Mouse (Mus musculus) hindbrain, embryonic 13.5 days (tissue): ENCODE results near the gene Ttc25. TPM values are rescaled to one million over a fixed set of nuclear protein-coding genes. Genes with fewer than 3 reads are reported as not detected.
"Not testable (repeated sequence)": the region's sequence is repeated elsewhere in the genome, so short reads cannot be mapped to it uniquely, and the experiment has no call there.

Experiments used
- ATAC-seq: fragments of 200-750 bp; cut with Nextera tagmentation; 2 replicates; pipeline ENCODE4 v1.8.0; 2017; ENCODE audit warnings: moderate TSS enrichment; ENCODE audit not compliant: low FRiP score
- H3K27ac ChIP-seq: fragments of 300-500 bp; sonication (generic); 2 replicates; pipeline ENCODE4 v1.5.1; 2015; ENCODE audit warnings: inconsistent platforms, mild to moderate bottlenecking, moderate library complexity
- H3K27me3 ChIP-seq: fragments of 300-500 bp; sonication (generic); 2 replicates; pipeline ENCODE4 v1.6.1; 2015; ENCODE audit warnings: mild to moderate bottlenecking, inconsistent platforms
- H3K36me3 ChIP-seq: fragments of 300-500 bp; sonication (generic); 2 replicates; pipeline ENCODE4 v1.6.1; 2015; ENCODE audit warnings: mild to moderate bottlenecking, inconsistent platforms
- H3K4me1 ChIP-seq: fragments of 300-500 bp; sonication (generic); replicated peaks from 2 replicates; pipeline ENCODE4 v1.6.1; 2015; ENCODE audit warnings: inconsistent platforms
- H3K4me2 ChIP-seq: fragments of 300-500 bp; sonication (generic); 2 replicates; pipeline ENCODE4 v1.6.1; 2015; ENCODE audit warnings: inconsistent platforms, mild to moderate bottlenecking, moderate library complexity
- H3K4me3 ChIP-seq: fragments of 300-500 bp; sonication (generic); 2 replicates; pipeline ENCODE4 v1.5.1; 2015; ENCODE audit warnings: mild to moderate bottlenecking, inconsistent platforms
- H3K9ac ChIP-seq: fragments of 300-500 bp; sonication (generic); 2 replicates; pipeline ENCODE4 v1.6.1; 2015; ENCODE audit warnings: mild to moderate bottlenecking, inconsistent platforms
- H3K9me3 ChIP-seq: fragments of 300-500 bp; sonication (generic); 2 replicates; pipeline ENCODE4 v1.6.1; 2016; ENCODE audit warnings: inconsistent platforms
- WGBS: fragments of 180-500 bp; shearing (Covaris S2); methylation state at CpG from one replicate; pipeline ENCODE4 v1.1.7; 2015; 5-methylcytosine and 5-hydroxymethylcytosine counted together
- polyA plus RNA-seq: library from polyadenylated mRNA; unstranded; fragments of >200 nt; fragmentation: Nextera tagmentation; extraction: Ambion mirVana; gene quantifications from 2 replicates; pipeline ENCODE4 v1.2.1, GENCODE M21; 2015

The Ttc25 gene
- polyA plus RNA-seq, 1 experiment from 2014 or later, result 2.8 TPM

- Histone ChIP-seq H3K4me3 (no peak overlapping the region), H3K9me3 (no peaks in the 10 kb centered on the region), H3K4me1 (peaks cover 34% of the 10 kb centered on the region), H3K36me3 (peaks cover 99% of the 10 kb centered on the region), H3K4me2 (no peak overlapping the region), H3K9ac (no peak overlapping the region), H3K27ac (peak overlapping the region; percentile 44), H3K27me3 (no peaks in the 10 kb centered on the region)
- WGBS, result 52% methylated on average over 5 of the region's 5 CpGs
- peak; percentile 35 for ATAC-seq
Measured at GRCm38 (mm10) chr11:100518188-100518591, 27.2 kb upstream of the Ttc25 start.

- no peak for ATAC-seq
- Histone ChIP-seq H3K4me1 (peaks cover 42% of the 10 kb centered on the region), H3K27me3 (no peaks in the 10 kb centered on the region), H3K4me2 (no peak overlapping the region), H3K27ac (peak overlapping the region; percentile 44; the same call in 1 of the 2 replicates), H3K36me3 (peaks cover 95% of the 10 kb centered on the region), H3K9me3 (no peaks in the 10 kb centered on the region), H3K9ac (no peak overlapping the region), H3K4me3 (no peak overlapping the region)
- WGBS, result 79% methylated on average over 7 of the region's 7 CpGs
Measured at GRCm38 (mm10) chr11:100519188-100519587, 26.2 kb upstream of the Ttc25 start.

GRCm38 (mm10) chr11:100520838-100521237 lies 24.6 kb upstream of the Ttc25 start:
- H3K4me3 ChIP-seq, result no peak overlapping the region
- peak; percentile 52; the same call in 1 of the 2 replicates for ATAC-seq
- H3K4me2 ChIP-seq, result no peak overlapping the region
- peaks cover 78% of the 10 kb centered on the region for H3K36me3 ChIP-seq
- peak overlapping the region; percentile 35; the same call in 1 of the 2 replicates for H3K9ac ChIP-seq
- H3K27ac ChIP-seq, result peak overlapping the region; percentile 52
- H3K27me3 ChIP-seq, result no peaks in the 10 kb centered on the region
- WGBS, result 56% methylated on average over 15 of the region's 15 CpGs
- H3K4me1 ChIP-seq, result peaks cover 59% of the 10 kb centered on the region
- H3K9me3 ChIP-seq, result no peaks in the 10 kb centered on the region

- 0 out of 2 replicates have a peak overlapping the region, but pooled peaks have one; percentile 94 for H3K9ac ChIP-seq
Measured at GRCm38 (mm10) chr11:100524358-100524757, 21.0 kb upstream of the Ttc25 start.

GRCm38 (mm10) chr11:100524987-100525630 lies 20.3 kb upstream of the Ttc25 start:
- H3K4me2 ChIP-seq, result peak overlapping the region; percentile 90
- H3K27ac ChIP-seq, result no peak overlapping the region
- peak overlapping the region; percentile 78 for H3K4me3 ChIP-seq
- H3K9me3 ChIP-seq, result no peaks in the 10 kb centered on the region
- no peaks in the 10 kb centered on the region for H3K27me3 ChIP-seq
- ATAC-seq, result no peak
- peaks cover 51% of the 10 kb centered on the region for H3K4me1 ChIP-seq
- peaks cover 37% of the 10 kb centered on the region for H3K36me3 ChIP-seq
- peak overlapping the region; percentile 94 for H3K9ac ChIP-seq
- 42% methylated on average over 11 of the region's 11 CpGs for whole genome bisulfite sequencing

More at GRCm38 (mm10) chr11:100524358-100524757, 21.0 kb upstream of the Ttc25 start:
- H3K27ac ChIP-seq, result no peak overlapping the region
- WGBS, result 83% methylated on average over 5 of the region's 5 CpGs
- H3K27me3 ChIP-seq, result no peaks in the 10 kb centered on the region
- peaks cover 44% of the 10 kb centered on the region for H3K36me3 ChIP-seq
- H3K4me2 ChIP-seq, result peak overlapping the region; percentile 90
- H3K9me3 ChIP-seq, result no peaks in the 10 kb centered on the region
- peak overlapping the region; percentile 78 for H3K4me3 ChIP-seq
- no peak for ATAC-seq
- peaks cover 54% of the 10 kb centered on the region for H3K4me1 ChIP-seq

GRCm38 (mm10) chr11:100526052-100526816 lies 19.2 kb upstream of the Ttc25 start:
- WGBS, result 5% methylated on average over 15 of the region's 15 CpGs
- H3K4me1 ChIP-seq, result peaks cover 44% of the 10 kb centered on the region
- H3K9me3 ChIP-seq, result no peaks in the 10 kb centered on the region
- peaks cover 25% of the 10 kb centered on the region for H3K36me3 ChIP-seq
- H3K4me3 ChIP-seq, result peak overlapping the region; percentile 78
- ATAC-seq, result no peak
- peak overlapping the region; percentile 90 for H3K27ac ChIP-seq
- peak overlapping the region; percentile 90 for H3K4me2 ChIP-seq
- H3K27me3 ChIP-seq, result no peaks in the 10 kb centered on the region
- peak overlapping the region; percentile 94 for H3K9ac ChIP-seq

GRCm38 (mm10) chr11:100527066-100527457 lies 18.3 kb upstream of the Ttc25 start:
- H3K27ac ChIP-seq, result peak overlapping the region; percentile 90
- H3K4me2 ChIP-seq, result peak overlapping the region; percentile 90
- peaks cover 44% of the 10 kb centered on the region for H3K4me1 ChIP-seq
- H3K9me3 ChIP-seq, result no peaks in the 10 kb centered on the region
- H3K4me3 ChIP-seq, result peak overlapping the region; percentile 78
- WGBS, result under 1% methylated on average over 26 of the region's 26 CpGs
- peak overlapping the region; percentile 94 for H3K9ac ChIP-seq
- ATAC-seq, result peak; percentile 36
- H3K36me3 ChIP-seq, result peaks cover 17% of the 10 kb centered on the region
- H3K27me3 ChIP-seq, result no peaks in the 10 kb centered on the region

- peak within 1 kb of the TSS; percentile 90 for H3K27ac ChIP-seq
- peaks cover 11% of the 10 kb centered on the region for H3K36me3 ChIP-seq
- no peaks in the 10 kb centered on the region for H3K27me3 ChIP-seq
- peak; percentile 98 for ATAC-seq
- peak within 1 kb of the TSS; percentile 78 for H3K4me3 ChIP-seq
- under 1% methylated on average over 52 of the region's 54 CpGs for WGBS
- H3K4me2 ChIP-seq, result peak within 1 kb of the TSS; percentile 90
- H3K9me3 ChIP-seq, result no peaks in the 10 kb centered on the region
- peaks cover 44% of the 10 kb centered on the region for H3K4me1 ChIP-seq
- H3K9ac ChIP-seq, result peak within 1 kb of the TSS; percentile 94
Measured at GRCm38 (mm10) chr11:100527458-100528374, 17.7 kb upstream of the Ttc25 start, which contains the start of gene Acly. Gene Acly, minus strand, starts transcription at chr11:100528000.

- 25% methylated on average over 19 of the region's 19 CpGs for WGBS
Measured at GRCm38 (mm10) chr11:100528375-100529165, 16.8 kb upstream of the Ttc25 start.

GRCm38 (mm10) chr11:100533871-100534270 lies 11.5 kb upstream of the Ttc25 start:
- Histone ChIP-seq H3K4me3 (no peak overlapping the region), H3K36me3 (no peaks in the 10 kb centered on the region), H3K4me1 (no peaks in the 10 kb centered on the region), H3K27ac (no peak overlapping the region), H3K9me3 (no peaks in the 10 kb centered on the region), H3K27me3 (no peaks in the 10 kb centered on the region), H3K9ac (no peak overlapping the region), H3K4me2 (no peak overlapping the region)
- WGBS, result 53% methylated on average over 6 of the region's 6 CpGs
- no peak for ATAC-seq

More at GRCm38 (mm10) chr11:100528375-100529165, 16.8 kb upstream of the Ttc25 start:
- Histone ChIP-seq H3K9me3 (no peaks in the 10 kb centered on the region), H3K27ac (peak overlapping the region; percentile 90), H3K27me3 (no peaks in the 10 kb centered on the region), H3K4me3 (peak overlapping the region; percentile 78), H3K4me1 (peaks cover 40% of the 10 kb centered on the region), H3K4me2 (peak overlapping the region; percentile 90), H3K36me3 (peaks cover 2% of the 10 kb centered on the region), H3K9ac (peak overlapping the region; percentile 94)
- ATAC-seq, result no peak

GRCm38 (mm10) chr11:100534411-100534810 lies 11.0 kb upstream of the Ttc25 start:
- H3K27ac ChIP-seq, H3K4me1 ChIP-seq, H3K4me3 ChIP-seq, H3K36me3 ChIP-seq, H3K9me3 ChIP-seq, H3K27me3 ChIP-seq, ATAC-seq, H3K4me2 ChIP-seq, H3K9ac ChIP-seq: not testable (repeated sequence)
- WGBS, result 86% methylated on average over 2 of the region's 2 CpGs
